Mouse (Mus musculus) heart, postnatal 0 days (tissue): ENCODE measurements at regions not wholly inside any gene's neighbourhood (a gene's known extent, or its start where the extent isn't known, plus 50 kb on each side); places are given as distances from the start of the nearest gene placed in this dataset.

Source experiments
- ATAC-seq: fragments of 200-750 bp; cut with Nextera tagmentation; 2 replicates; pipeline ENCODE4 v1.8.0; 2017; ENCODE audit warnings: low read depth, moderate number of reproducible peaks, moderate library complexity; ENCODE audit not compliant: insufficient read depth
- DNase-seq: peaks from one replicate; pipeline ENCODE4 v3.0.0-alpha.2; 2016; ENCODE audit warnings: low spot score
- H3K27ac ChIP-seq: fragments of 300-500 bp; sonication (generic); 2 replicates; pipeline ENCODE4 v1.5.1; 2014; ENCODE audit warnings: low read depth, mild to moderate bottlenecking
- H3K27me3 ChIP-seq: fragments of 300-500 bp; sonication (generic); 2 replicates; pipeline ENCODE4 v1.6.1; 2014; ENCODE audit warnings: low read length, mixed read lengths; ENCODE audit not compliant: control insufficient read depth, insufficient read depth
- H3K36me3 ChIP-seq: fragments of 300-500 bp; sonication (generic); replicated peaks from 2 replicates; pipeline ENCODE4 v1.6.1; 2014; ENCODE audit warnings: low read length, mixed read lengths; ENCODE audit not compliant: control insufficient read depth, insufficient read depth
- H3K4me1 ChIP-seq: fragments of 300-500 bp; sonication (generic); 2 replicates; pipeline ENCODE4 v1.6.1; 2014; ENCODE audit warnings: antibody characterized with exemption; ENCODE audit not compliant: control insufficient read depth, insufficient read depth
- H3K4me2 ChIP-seq: fragments of 300-500 bp; sonication (generic); 2 replicates; pipeline ENCODE4 v1.6.1; 2014; ENCODE audit warnings: low read depth, mild to moderate bottlenecking, low read length, moderate library complexity
- H3K4me3 ChIP-seq: fragments of 300-500 bp; sonication (generic); 2 replicates; pipeline ENCODE4 v1.5.1; 2014; ENCODE audit warnings: low read depth, low read length
- H3K9ac ChIP-seq: fragments of 300-500 bp; sonication (generic); replicated peaks from 2 replicates; pipeline ENCODE4 v1.6.1; 2014; ENCODE audit warnings: low read depth, low read length, mixed read lengths
- H3K9me3 ChIP-seq: fragments of 300-500 bp; sonication (generic); replicated peaks from 2 replicates; pipeline ENCODE4 v1.6.1; 2016; ENCODE audit warnings: low read length; ENCODE audit not compliant: control insufficient read depth
- CTCF ChIP-seq: IDR thresholded peaks from 2 replicates; pipeline ENCODE4 v1.5.1; 2016; ENCODE audit warnings: antibody characterized with exemption, control low read depth, low read depth
- EP300 ChIP-seq: IDR thresholded peaks from 2 replicates; pipeline ENCODE4 v1.6.1; 2016; ENCODE audit warnings: antibody characterized with exemption, low read depth
- WGBS: fragments of 180-500 bp; shearing (Covaris S2); extraction: QIAGEN DNeasy Blood & Tissue Kit; methylation state at CpG from one replicate; pipeline ENCODE4 v1.1.7; 2014; 5-methylcytosine and 5-hydroxymethylcytosine counted together

DNA sequence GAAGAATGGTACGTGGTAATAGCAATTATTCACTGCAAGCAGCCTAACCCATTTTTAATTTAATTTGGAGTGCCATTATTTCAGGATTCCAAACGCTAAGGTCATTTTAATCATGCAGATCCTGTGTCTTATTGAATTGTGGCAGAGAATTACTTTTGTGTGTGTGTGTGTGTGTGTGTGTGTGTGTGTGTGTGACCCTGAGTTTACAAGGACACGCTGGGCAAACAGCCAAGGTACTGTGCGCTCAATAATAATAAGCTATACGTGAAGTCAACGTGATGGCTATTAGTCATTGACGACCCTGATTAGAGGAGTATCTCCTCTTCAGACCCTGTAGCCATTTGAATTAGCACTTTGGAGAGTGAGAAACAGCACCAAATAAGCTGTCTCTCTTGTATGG is 144.1 kb downstream of the Klf7 start:
- no peak overlapping the region for H3K4me3 ChIP-seq
- no peaks in the 10 kb centered on the region for H3K36me3 ChIP-seq
- TF ChIP-seq CTCF (no peak), EP300 (no peak)
- peaks cover 4% of the 10 kb centered on the region; the same call in 1 of the 2 replicates for H3K4me1 ChIP-seq
- no peaks in the 10 kb centered on the region for H3K9me3 ChIP-seq
- no peak overlapping the region for H3K9ac ChIP-seq
- DNase-seq (no peak), ATAC-seq (no peak)
- H3K27me3 ChIP-seq: no peaks in the 10 kb centered on the region
- 78% methylated on average over 7 of the region's 7 CpGs for WGBS
- H3K4me2 ChIP-seq: no peak overlapping the region
- H3K27ac ChIP-seq: no peak overlapping the region

DNA sequence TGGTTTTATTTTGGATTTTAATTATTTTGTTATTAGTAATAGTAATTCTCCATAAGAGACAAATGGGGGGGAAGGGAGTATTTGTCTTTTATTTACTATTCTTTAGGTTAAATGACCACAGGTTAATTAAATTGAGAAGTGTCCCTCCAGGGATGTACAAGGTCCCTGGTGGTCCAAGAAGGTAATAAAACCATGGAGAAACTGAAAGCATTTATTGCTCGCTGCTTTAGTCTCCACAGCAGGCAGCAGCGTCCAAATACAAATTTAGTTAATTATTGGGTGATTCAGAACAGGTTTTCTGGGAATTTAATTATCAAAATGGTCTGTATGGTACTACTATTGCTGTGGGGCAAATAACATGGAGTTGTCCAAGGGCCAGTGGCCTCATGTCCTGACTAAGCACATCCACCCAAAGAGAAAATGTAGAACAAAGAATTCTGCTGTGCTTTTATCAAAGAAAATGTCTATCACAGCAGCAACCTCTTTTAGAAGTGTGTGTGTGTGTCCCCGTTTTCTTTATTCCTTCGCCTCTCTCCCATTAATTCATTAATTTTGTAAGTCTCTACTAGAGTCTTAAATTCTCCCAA is 144.7 kb downstream of the Klf7 start:
- Histone ChIP-seq H3K4me3 (no peak overlapping the region), H3K27ac (no peak overlapping the region), H3K4me1 (peaks cover 4% of the 10 kb centered on the region; the same call in 1 of the 2 replicates), H3K9me3 (no peaks in the 10 kb centered on the region), H3K27me3 (no peaks in the 10 kb centered on the region), H3K36me3 (no peaks in the 10 kb centered on the region), H3K4me2 (no peak overlapping the region), H3K9ac (no peak overlapping the region)
- no peak for DNase-seq
- no peak for ATAC-seq
- TF ChIP-seq EP300: no peak
- TF ChIP-seq CTCF: no peak
- 80% methylated on average over 4 of the region's 4 CpGs for WGBS

DNA sequence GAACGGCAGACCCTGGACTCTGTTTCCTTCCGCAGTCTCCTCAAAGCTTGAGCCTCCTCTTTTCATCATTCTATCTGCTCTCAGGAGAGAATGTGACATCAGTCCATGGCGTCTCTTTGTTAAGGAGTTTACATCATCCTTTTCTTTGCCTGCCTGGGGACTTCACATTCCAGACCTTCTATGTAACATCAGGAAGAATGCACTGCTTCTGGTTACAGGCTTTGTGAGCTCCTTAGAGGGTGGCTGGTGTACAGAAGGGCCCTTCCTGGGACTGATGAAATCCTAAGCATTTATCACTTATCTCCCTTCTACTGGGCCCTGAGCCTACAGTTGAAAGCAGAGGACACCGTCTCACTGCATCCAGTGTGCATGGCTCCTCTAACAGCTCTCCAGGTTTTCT is 145.2 kb downstream of the Klf7 start:
- Histone ChIP-seq H3K36me3 (no peaks in the 10 kb centered on the region), H3K4me2 (no peak overlapping the region), H3K4me3 (no peak overlapping the region), H3K27me3 (no peaks in the 10 kb centered on the region), H3K4me1 (peaks cover 4% of the 10 kb centered on the region; the same call in 1 of the 2 replicates), H3K9ac (no peak overlapping the region), H3K27ac (no peak overlapping the region), H3K9me3 (no peaks in the 10 kb centered on the region)
- no peak for TF ChIP-seq CTCF
- no peak for TF ChIP-seq EP300
- DNase-seq (no peak), ATAC-seq (no peak; the same call in 1 of the 2 replicates)
- 15% methylated on average over 4 of the region's 4 CpGs for WGBS

GRCm38 (mm10) chr1:63967849-63968248 is 154.2 kb downstream of the Klf7 start:
- H3K36me3 ChIP-seq: no peaks in the 10 kb centered on the region
- 66% methylated on average over 11 of the region's 11 CpGs for WGBS

DNA sequence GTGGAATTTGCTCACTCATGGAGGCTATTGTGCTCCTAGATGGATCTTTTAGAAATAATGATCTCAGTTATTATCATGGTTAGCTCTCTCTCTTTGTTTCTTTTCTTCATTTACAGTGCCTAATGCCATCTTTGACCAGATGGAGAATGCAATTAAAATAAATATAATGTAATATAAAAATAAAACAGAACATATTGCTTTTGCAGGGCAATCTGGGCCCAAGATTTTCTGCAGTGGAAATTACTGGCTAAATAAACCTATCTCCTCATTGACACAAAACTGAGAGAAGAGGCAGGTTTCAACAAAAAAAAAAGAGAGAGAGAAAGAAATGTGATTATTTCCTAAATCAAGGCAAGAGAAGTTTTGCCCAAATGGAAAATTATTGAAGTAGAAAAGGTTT is 156.6 kb downstream of the Klf7 start:
- Histone ChIP-seq H3K27me3 (no peaks in the 10 kb centered on the region), H3K4me1 (peaks cover 2% of the 10 kb centered on the region; the same call in 1 of the 2 replicates), H3K9me3 (no peaks in the 10 kb centered on the region), H3K9ac (no peak overlapping the region), H3K4me2 (no peak overlapping the region), H3K4me3 (no peak overlapping the region), H3K36me3 (no peaks in the 10 kb centered on the region), H3K27ac (no peak overlapping the region)
- DNase-seq (no peak), ATAC-seq (no peak)
- no peak for TF ChIP-seq CTCF
- no peak for TF ChIP-seq EP300

More at GRCm38 (mm10) chr1:63967849-63968248, 154.2 kb downstream of the Klf7 start:
- DNase-seq: no peak
- H3K27me3 ChIP-seq: no peaks in the 10 kb centered on the region
- no peak overlapping the region for H3K9ac ChIP-seq
- TF ChIP-seq EP300: no peak
- TF ChIP-seq CTCF: no peak
- ATAC-seq: no peak
- H3K4me1 ChIP-seq: peaks cover 2% of the 10 kb centered on the region; the same call in 1 of the 2 replicates
- H3K4me2 ChIP-seq: no peak overlapping the region
- H3K27ac ChIP-seq: no peak overlapping the region
- H3K9me3 ChIP-seq: no peaks in the 10 kb centered on the region
- H3K4me3 ChIP-seq: no peak overlapping the region

DNA sequence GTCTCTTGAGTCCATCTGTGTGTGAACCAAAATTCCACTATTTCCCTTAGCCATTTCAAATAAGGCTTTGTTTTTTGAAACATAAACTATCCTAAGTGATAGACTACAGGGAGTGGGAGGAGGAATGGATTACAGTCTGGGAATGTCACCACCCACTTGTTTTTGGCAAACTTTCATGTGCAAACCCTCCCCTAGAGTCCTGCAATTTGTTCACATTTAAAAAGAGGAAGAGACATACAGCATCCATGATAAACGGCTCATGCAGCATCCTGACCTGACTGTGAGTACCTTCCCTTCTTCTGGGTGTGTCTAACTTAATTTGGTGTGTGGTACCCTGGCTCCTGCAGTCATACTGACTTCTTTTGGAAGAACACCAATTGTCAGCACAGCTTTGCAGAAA is 157.6 kb downstream of the Klf7 start:
- no peaks in the 10 kb centered on the region for H3K36me3 ChIP-seq
- no peak overlapping the region for H3K27ac ChIP-seq
- no peak overlapping the region for H3K9ac ChIP-seq
- WGBS: 49% methylated on average over 1 of the region's 1 CpGs
- no peak overlapping the region for H3K4me2 ChIP-seq
- H3K27me3 ChIP-seq: no peaks in the 10 kb centered on the region
- no peak overlapping the region for H3K4me3 ChIP-seq
- ATAC-seq: no peak
- no peak for TF ChIP-seq EP300
- no peak for TF ChIP-seq CTCF
- no peak for DNase-seq
- H3K4me1 ChIP-seq: peaks cover 2% of the 10 kb centered on the region; the same call in 1 of the 2 replicates
- no peaks in the 10 kb centered on the region for H3K9me3 ChIP-seq
